Mouse (Mus musculus) CH12.LX (cell line): ENCODE results near the gene Kdelr2.

Source experiments
- CHD2 ChIP-seq: IDR thresholded peaks from 2 replicates; pipeline ENCODE4 v1.6.1; 2011; ENCODE audit warnings: low read length, improper control_type of control experiment
- CTCF ChIP-seq, 2 experiments: IDR thresholded peaks in 1 of 2; conservative IDR thresholded peaks in 1 of 2; 2 replicates each; pipeline ENCODE4 v1.5.1; 2011 to 2012; ENCODE audit warnings: low read depth in 2 of 2, low read length in 2 of 2, improper control_type of control experiment in 1 of 2, inconsistent platforms in 1 of 2, mild to moderate bottlenecking in 1 of 2, moderate library complexity in 1 of 2
- GABPA ChIP-seq: IDR thresholded peaks from 2 replicates; pipeline ENCODE4 v1.6.1; 2012; ENCODE audit warnings: low read depth, low read length, improper control_type of control experiment, inconsistent platforms; ENCODE audit not compliant: insufficient replicate concordance
- KAT2A ChIP-seq: IDR thresholded peaks from 2 replicates; pipeline ENCODE4 v1.6.1; 2012; ENCODE audit warnings: low read length, improper control_type of control experiment, inconsistent platforms; ENCODE audit not compliant: insufficient replicate concordance
- PAX5 ChIP-seq: IDR thresholded peaks from 2 replicates; pipeline ENCODE4 v1.6.1; 2012; ENCODE audit warnings: low read length, inconsistent platforms, mixed read lengths
- ZNF384 ChIP-seq: IDR thresholded peaks from 2 replicates; pipeline ENCODE4 v1.6.1; 2012; ENCODE audit warnings: low read depth, low read length, improper control_type of control experiment, inconsistent platforms

DNA sequence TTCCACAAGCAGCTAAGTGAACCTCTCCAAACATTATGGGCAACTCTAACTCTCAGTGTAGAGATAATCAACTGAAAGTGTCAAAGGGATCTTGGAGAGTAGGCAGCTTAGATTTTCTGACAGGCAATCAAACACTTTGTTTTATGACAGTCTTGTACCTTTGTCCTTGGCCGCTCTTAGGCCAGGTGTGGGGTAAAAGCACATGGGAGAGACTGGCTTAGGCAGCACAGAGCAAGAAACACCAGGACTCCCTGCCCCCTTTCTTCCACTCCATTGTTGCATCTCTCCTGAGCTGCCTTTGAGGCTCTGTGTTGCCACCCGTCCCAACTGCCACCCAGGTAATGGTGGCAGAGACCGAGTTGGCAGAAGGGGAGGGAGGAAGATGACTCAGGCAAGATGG is 37.7 kb downstream of the Kdelr2 start:
- TF ChIP-seq CTCF (conservative IDR thresholded peaks at IDR 0.05 in 1 of 2, IDR thresholded peaks at IDR 0.05 in 1 of 2; ENCODE audit: low read depth in 2 of 2, low read length in 2 of 2), result no peak
- no peak for TF ChIP-seq PAX5
- TF ChIP-seq GABPA, result no peak
- TF ChIP-seq KAT2A, result no peak
- no peak for TF ChIP-seq ZNF384
- TF ChIP-seq CHD2, result no peak
